Mouse (Mus musculus) megakaryocyte, embryonic 14.5 days (primary cell): ENCODE measurements around the gene Lrmda.

Experiments
- FLI1 ChIP-seq: IDR thresholded peaks from 2 replicates; pipeline ENCODE4 v1.6.1; 2012; ENCODE audit warnings: low read length, inconsistent platforms, mixed read lengths
- GATA1 ChIP-seq: IDR thresholded peaks from 3 replicates; pipeline ENCODE4 v1.6.1; 2012; ENCODE audit warnings: mixed read lengths, low read length, inconsistent platforms, borderline replicate concordance

DNA sequence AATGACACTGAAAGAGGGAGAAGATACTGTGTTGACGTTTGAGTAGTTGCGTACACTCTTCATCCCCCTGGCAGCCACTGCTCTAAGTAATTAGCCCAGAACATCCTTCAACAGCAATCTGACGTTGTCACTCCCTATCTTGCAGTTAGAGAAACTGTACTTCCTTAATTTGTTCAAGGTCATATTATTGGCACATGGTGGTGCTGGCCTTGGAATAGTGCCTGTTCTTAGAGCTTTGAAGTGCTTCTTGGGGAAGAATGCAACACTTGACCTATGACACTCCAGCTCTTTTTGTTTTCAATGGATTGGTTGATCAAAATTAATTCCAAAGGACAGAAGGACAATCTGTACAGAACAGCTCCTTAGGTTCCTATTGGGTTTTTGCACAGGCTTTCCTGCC lies 514.0 kb downstream of the Lrmda start:
- no peak for TF ChIP-seq GATA1
- TF ChIP-seq FLI1: no peak
